Mouse (Mus musculus): ENCODE data around the gene Btbd17.

The Btbd17 gene

DNA sequence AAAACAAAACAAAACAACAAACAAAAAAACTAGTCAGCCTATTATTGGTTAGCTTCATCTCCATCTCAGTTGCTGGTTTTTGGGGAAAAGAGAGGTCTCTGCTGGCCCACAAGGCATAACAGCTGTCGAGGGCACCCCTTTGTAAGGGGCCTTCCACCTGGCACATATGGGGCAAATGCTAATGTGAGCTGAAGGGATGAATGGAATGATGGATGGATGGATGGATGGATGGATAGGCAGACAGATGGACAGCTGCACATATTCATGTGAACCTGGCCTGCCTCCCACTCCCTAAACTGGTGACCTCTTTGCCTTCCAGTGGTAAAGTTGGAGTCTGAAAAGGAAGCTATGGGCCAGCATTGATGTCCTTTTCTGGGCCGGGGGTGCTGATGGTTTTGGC is 11.3 kb upstream of the Btbd17 start:
- no peak for DNase-seq (ENCODE audit: extremely low read depth, low read depth, low spot score)

DNA sequence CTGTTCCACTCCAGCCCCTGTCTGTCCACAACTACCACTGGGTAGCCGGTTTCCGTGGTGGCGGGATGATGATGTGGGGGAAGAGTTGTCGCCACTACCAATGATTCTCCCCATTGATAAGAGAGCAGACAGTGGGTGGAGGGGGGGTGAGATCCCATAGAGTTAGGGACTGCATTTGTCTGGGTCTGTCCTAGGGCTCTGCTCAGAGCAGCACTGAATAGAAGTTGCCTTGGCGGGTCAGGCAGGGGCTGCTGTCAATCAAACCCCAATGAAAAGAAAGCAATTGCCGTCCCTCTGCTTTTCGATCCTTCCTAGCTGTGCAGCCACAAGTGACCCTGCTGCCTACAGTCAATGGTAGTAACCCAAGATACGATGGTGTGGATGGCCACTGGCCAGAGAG is 8.2 kb upstream of the Btbd17 start:
- no peak for DNase-seq (ENCODE audit: extremely low read depth, low read depth, low spot score)

DNA sequence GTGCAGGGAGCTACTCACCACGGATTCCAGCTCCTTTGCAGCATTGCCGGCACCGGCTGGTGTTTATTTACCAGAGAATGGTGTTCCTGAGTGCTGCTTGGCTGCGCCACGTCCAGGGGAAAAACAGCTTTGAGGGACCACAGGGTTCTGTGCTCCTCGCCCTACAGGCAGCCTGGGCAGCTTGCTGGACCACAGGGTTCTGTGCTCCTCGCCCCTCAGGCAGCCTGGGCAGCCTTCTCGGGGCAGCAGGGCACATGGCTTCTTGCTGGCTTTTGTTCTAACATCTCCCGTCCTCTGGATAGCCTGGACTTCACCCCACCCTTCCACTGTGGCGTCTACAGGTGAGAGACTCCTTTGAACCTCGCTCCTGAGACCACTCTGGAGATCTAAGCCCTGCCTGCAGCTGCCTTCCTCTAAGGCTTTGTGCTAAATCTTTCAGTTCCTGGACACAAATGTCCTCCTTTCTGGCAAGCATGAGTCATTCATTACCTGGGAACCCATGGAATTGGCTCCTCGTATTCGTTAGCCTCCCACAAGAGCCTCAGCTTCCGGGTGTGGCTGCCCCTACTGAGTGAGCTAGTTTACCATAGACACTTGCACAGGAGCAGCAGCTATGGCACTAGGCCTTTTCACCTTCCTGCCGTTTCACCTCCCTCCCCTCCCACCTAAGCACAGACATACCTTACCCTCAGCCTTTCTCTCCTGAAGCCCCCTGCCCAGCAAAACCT is 7.0 kb upstream of the Btbd17 start:
- DNase-seq (ENCODE audit: extremely low read depth, low read depth, low spot score), result no peak

DNA sequence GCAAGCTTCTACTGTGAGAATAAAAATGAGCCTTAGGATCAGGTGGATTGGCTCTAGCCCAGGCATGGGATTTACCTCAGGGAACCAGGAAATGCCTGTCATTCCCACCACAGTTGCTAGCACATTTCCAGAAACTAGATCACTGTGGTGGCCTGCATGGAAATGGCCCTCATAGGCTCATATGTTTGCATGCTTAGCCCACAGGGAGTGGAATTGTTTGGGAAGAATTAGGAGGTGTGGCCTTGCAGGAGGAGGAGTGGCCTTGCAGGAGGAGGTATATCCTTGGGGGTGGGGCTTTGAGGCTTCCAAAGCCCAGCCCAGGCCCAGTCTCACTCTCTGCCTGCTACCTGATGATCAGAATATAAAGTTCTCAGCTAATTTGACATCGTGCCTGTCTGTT is 6.2 kb upstream of the Btbd17 start:
- no peak for DNase-seq (ENCODE audit: extremely low read depth, low read depth, low spot score)

DNA sequence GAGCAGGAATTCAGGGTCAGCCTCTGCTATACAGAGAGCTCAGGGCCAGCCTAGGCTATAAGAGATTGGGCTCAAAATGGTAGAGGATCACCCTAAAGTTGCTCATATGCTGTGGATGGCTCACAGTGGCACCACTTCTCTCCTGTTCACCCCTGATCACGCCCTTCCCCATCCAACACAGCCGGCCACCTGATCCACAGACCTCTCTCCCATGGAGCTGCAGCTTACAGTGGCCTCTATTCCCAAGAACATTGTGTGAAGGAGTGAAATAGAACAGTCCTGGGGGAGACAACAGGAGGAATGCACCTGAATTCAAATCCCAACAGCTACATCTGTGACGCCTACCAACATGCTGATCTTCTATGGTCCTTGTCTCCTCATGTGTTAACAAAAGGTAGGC is 2.9 kb upstream of the Btbd17 start, which contains the start of gene Gpr142:
TSS of gene Gpr142 (plus strand) at position 301 of the 400 bp plus-strand sequence.
- DNase-seq (ENCODE audit: extremely low read depth, low read depth, low spot score), result no peak

DNA sequence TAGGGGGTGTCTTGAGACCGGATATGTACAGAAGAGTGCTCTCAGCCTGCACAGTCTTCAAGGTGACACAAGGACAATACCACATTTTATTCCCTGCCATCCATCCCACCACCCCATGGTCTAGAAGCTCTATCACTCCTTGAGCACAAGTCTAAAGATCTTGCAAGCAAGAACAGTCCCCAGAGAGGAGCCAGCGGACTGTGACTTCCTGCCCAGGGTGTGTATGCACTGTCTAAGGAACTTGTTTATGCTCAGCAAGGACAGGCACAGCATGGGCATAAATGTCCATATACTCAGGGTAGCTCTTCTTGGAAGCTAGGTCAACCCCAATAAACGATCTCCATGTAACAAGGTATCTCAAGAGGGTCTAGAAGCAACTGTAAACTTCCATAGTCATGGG is 2.2 kb upstream of the Btbd17 start:
- DNase-seq (ENCODE audit: extremely low read depth, low read depth, low spot score), result no peak

DNA sequence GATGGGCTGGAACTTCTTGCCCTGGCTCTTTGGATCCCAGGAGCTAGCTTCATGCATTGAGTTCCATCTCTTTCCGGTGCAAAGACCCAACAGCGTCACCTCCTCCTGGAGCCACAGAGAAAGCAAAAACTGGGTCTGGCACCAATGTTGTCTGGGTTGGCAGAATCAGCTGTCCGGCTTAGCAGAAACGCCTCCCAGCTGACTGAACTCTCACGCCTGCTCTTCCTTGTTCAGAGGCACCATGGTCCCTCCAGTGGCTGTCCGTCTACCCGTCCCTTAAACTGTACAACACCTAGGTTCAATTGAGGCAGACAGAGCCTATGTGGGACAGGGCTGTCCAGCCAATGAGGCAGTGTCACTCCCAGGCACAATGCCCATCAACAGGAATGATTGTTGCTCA is 1.4 kb upstream of the Btbd17 start:
- DNase-seq (ENCODE audit: extremely low read depth, low read depth, low spot score), result no peak

DNA sequence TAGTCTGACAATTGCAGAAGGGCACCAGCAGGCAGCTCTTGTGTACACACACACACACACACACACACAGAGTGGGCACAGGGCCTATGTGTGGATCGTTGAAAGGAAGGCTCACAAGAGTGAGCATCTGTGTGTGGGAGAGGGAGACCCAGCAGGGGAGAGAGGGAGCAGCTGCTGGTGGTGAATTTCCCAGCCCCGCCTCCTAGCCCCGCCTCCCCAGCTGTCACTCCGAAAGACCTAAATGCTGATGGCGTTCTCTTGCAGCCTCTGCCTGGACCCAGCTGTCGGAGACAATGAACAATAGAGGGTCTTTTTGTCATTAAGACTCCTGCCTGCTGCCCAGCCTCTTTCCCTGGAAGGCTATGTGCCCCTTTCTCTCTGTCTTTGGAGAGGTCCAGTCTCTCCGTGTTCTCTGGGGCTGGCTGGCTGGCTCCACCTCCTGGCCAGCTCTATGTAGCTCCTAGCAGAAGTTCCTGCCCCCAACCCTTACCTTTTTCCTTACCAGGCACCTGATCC is 456 bp downstream of the Btbd17 start:
- DNase-seq (ENCODE audit: extremely low read depth, low read depth, low spot score), result no peak

DNA sequence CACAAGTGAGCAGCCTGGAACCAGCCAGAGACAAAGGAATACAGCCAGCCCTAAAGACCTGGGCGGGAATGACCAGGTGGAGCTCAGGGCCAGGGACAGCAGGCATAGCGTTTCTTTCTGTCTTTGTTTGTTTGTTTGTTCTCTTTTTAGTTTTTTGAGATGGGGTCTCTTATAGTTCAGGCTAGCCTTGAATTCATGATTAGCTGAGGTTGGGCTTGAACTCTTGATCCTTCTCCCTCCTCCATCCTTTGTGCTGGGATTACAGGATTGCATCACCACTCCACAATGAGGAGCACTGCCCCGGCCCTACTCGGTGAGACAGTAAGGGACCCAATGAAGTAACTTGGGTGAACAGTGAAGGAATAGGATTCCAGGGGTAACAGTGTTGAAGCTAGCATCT is 1.1 kb downstream of the Btbd17 start:
- DNase-seq (ENCODE audit: extremely low read depth, low read depth, low spot score), result no peak

DNA sequence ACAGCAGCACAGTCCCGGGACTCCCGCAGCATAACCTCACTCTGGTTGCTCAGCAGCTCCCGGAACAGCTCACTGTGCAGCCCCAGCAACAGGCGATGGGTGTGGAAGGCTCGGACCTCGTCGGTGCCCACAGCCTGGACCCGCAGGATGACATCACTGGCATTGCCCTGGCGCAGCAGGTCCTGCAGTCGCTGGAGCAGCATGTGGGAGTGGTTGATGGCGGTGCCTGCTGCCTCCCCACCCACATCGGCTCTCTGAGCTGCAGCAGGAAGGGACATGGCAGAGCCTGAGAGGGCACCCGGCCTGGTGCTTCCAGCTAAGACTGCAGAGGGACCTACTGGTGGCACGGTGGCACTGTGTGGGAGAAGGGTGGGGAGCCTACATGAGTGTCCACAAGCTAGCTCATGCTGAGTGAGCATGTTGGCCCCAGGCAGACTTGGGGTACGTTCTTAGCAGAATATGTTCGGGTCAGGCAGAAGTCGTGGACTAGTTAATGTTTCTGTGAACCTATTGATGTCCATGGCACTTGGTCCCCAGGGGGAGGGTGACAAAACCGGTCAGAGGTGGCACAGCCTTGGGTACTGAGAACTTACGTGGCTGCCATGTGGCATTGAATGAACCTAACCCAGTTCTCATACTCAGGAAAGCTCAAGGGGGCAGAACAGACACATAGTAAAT is 1.7 kb downstream of the Btbd17 start:
- no peak for DNase-seq (ENCODE audit: extremely low read depth, low read depth, low spot score)

DNA sequence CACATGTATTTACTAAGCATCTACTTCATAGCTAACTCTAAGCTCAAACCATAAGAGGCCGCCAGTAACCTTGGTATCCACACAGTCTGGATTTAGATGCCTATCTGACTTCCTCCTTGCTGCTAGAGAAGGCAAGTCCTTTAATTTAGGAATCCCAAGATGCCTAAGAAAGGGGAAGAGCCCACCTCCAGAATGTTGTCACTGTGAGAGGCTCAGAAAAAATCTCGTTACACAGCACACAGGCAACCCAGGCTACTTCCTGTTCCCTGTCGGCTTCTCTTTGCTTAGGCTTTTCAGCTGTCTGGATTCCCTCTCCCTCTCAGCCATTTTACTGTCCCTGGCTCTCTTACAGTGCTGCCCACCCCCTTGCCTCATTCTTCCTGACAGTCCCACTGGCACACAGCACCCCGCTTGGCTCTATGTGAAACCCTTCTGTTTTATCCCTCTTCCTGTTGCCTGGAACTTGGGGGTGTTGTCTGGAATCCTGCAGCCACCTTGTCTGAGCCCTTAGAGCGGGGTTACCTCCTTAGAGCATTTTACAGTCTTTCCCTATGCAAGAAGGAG is 2.7 kb downstream of the Btbd17 start:
- DNase-seq (ENCODE audit: extremely low read depth, low read depth, low spot score), result no peak

DNA sequence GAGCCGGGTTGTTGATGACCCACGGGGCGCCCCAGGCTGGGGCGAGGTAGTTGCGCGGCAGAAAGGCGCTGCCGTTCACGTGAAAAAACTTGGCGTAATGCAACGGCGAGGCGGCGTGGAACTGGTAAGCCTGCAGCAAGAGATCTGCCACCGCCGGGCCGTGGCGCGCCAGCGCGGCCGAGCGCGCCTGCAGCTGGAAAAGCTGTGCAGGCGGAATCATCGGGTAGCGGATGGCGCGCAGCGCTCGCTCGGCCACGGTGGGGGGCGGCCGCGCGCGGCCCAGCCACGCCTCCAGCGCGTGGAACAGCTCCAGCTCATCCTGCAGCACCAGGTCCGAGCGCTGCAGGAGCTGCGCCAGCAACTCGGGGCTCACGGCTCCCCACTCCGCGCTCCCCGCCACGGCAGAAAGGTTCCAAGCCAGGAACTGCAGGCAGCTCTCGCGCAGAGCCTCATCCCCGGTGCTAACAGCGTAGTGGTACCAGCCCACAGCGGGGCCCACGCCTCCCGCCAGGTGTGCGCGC is 3.8 kb downstream of the Btbd17 start:
- no peak for DNase-seq (ENCODE audit: extremely low read depth, low read depth, low spot score)

DNA sequence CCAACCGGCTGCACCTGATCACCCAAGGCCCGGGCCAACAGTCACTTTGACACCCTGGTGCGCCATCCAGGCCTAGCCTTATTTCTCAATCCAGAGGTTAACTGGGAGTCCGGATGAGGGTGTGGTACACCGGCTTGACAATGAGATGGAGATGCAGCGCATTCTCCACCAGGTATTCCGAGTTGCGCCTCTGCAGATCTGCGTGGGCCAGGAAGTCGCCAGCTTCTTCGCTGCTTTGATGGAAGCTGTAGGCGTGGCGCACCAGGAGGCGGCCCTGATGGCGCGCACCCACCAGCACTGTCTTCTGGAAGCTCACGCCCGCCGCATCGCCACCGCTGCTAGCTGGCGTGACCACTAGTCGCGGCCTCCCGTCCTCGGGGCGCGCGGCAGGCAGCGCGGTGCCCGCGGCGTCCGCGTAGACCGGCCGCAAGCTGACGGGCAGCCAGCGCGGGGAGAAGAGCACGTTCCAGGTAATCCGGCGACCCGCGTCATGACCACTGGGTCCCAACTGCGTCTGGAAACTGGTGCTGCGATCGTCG is 4.3 kb downstream of the Btbd17 start:
- DNase-seq (ENCODE audit: extremely low read depth, low read depth, low spot score), result no peak

DNA sequence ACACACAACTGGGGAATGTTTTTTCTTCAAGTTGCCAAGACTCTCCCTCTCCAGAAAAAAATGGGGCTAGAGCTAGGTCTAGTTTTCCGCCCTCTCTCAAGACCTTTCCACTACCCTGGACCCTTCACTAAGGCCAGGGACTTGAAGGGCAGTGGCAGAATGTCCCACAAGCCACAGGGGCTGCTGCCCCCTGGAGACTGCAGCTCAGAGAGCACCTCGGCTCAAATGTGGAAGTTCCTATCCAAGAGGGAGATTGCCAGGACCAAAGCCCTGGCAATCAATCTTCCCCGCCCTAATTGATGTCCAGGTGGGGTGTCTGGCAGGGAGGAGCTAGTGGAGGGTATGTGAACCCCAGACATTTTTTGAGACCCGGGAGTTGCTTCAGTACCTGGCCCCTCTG is 4.9 kb downstream of the Btbd17 start:
- no peak for DNase-seq (ENCODE audit: extremely low read depth, low read depth, low spot score)

DNA sequence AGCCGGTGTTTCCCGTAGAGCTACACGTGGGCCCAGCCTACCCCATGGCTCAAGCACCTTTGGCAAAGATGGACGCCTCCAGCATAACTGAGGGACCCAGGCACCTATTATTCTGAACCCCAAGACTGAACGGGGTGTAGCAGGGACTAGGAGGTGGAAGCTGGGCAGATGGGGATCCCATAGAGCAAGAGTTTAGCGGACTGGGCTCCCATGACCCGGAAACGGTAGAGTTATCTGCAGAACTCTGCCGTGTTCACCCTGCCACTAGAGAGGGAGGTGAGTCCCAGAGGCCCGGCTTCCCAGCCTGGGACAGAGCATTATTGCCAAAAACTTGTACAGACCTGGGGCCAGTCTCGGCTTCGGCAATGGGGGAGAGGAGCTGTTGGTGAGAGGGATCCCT is 5.6 kb downstream of the Btbd17 start:
- no peak for DNase-seq (ENCODE audit: extremely low read depth, low read depth, low spot score)

DNA sequence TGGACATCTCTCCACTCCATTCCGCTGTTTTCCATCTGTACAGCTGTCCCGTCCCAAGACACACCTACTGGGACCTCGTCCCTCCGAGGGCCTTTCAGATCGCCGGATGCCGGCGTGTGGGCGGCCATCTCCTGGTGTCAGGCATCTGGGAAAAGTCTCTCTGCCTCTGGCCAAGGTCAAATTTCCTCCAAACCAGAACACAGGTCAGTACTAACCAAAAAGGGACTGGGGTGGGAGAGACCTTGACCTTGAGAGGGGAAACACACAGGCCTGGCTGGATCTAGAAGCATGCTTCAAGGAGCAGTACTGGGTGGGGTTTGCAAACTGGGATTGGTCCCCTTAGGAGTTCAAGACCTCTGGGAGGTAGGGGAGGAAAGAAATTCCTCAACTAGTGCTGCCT is 6.0 kb downstream of the Btbd17 start:
- no peak for DNase-seq (ENCODE audit: extremely low read depth, low read depth, low spot score)

DNA sequence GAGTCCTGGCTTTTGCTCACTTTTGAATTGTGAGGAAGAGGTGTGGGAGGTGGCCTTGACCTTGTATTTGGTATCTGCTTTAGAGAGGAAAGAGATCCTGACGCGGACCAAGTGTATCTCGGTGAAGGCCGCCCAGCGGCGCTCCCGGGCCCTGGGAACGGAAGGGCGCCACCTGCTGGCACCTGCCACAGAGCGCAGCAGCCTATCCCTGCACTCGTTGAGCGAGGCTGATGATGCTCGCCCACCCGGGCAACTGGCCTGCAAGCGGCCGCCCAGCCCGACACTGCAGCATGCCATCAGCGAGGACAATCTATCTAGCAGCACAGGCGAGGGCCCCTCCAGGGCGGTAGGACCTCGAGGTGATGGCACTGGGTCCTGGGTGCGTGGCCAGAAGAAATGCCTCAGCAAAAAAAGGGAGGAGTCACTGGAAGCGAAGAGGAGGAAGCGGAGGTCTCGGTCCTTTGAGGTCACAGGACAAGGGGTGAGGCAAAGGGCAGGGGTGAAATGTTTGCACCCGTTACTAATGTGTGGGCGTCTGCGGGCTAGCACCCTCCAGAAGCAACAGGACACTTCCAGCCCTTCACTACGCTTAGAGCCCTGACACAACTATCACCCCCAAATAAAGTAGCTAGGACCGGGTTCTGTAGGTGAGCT is 6.6 kb downstream of the Btbd17 start:
- no peak for DNase-seq (ENCODE audit: extremely low read depth, low read depth, low spot score)

DNA sequence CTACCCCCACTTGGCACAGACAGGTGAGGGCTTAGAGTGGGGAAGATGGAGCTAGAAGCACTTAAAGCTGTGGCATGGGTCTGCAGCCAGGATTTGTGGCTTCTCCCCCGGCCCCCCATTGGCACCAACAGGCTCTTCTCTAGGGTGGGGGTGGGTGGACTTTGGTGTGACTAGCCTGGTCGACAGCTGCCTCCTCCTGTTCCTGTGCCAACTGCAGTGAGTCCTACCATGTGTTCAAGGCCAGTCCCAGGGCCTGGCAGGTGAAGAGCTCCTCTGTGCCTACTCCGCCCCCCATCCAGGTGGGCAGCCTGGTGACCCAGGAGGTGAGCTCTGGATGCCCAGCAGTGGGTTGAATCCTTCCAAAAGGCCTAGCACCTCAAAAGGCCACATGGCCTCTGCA is 8.1 kb downstream of the Btbd17 start:
- DNase-seq (ENCODE audit: extremely low read depth, low read depth, low spot score), result no peak

DNA sequence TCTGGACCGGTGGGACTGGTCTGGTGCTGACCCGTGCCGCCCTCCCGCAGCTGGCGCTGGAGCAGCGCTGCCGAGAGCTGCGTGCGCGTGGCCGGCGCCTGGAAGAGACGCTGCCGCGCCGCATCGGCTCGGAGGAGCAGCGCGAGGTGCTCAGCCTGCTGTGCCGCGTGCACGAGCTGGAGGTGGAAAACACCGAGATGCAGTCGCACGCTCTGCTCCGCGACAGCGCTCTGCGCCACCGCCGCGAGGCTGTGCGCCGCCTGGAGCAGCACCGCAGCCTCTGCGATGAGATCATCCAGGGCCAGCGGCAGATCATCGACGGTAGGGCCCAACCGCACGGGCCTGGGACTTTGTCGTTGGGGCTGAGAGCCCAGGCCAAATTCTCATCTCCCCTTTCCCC is 9.4 kb downstream of the Btbd17 start:
- no peak for DNase-seq (ENCODE audit: extremely low read depth, low read depth, low spot score)

DNA sequence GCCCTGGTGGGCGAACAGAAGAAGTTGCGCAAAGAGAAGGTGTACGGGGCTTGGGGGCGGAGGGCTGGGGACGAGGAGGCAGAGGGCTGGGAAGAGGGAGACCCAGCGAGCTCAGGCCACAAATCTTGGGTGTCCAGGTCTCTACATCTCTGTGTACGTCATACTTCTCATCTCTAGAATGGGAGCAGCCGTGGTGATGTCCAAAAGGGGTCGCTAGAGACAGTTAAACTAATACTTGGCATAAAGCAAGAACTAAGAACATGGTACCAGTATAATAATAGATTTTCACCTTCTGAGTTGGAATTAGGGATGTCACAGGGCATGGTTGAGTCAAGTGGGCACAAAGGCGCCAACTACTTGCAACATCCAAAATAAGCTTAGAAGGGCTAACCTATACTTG is 9.9 kb downstream of the Btbd17 start:
- DNase-seq (ENCODE audit: extremely low read depth, low read depth, low spot score), result no peak

DNA sequence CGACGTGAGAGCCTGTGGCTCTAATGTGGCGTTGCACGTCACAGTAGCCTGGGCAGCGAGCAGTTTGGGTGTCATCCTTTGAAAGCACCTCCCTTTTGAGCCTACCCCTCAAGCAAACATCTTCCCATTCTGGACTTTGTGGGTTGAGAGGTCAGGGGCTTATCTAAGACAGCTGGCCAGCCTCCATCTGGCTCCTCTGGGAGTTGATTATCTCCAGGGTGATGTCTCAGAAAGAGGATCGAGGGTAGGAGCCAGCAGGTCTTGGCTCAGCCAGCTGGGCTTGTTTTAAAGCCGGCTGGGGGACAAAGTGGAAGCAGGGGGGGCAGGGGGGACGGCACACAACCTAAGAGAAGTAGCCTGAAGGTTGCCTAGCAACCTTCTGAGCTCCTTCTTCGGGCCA is 15.7 kb downstream of the Btbd17 start:
- no peak for DNase-seq (ENCODE audit: extremely low read depth, low read depth, low spot score)
